Mouse (Mus musculus) midbrain, embryonic 10.5 days (tissue): ENCODE results near the gene Celf2. TPM values are rescaled to one million over a fixed set of nuclear protein-coding genes. Genes with fewer than 3 reads are reported as not detected.
A peak's percentile ranks its signal among the peaks of the same experiment; 100 is the strongest.

Experiments used
- DNase-seq: peaks from one replicate; pipeline ENCODE4 v3.0.0-alpha.2; 2017; ENCODE audit warnings: low spot score
- H3K27ac ChIP-seq: fragments of 300-500 bp; sonication (generic); replicated peaks from 2 replicates; pipeline ENCODE4 v1.5.1; 2016; ENCODE audit warnings: mild to moderate bottlenecking
- H3K27me3 ChIP-seq: fragments of 300-500 bp; sonication (generic); 2 replicates; pipeline ENCODE4 v1.6.1; 2016; ENCODE audit warnings: low read depth, mild to moderate bottlenecking; ENCODE audit not compliant: poor library complexity, severe bottlenecking
- H3K36me3 ChIP-seq: fragments of 300-500 bp; sonication (generic); 2 replicates; pipeline ENCODE4 v1.6.1; 2016; ENCODE audit warnings: mild to moderate bottlenecking, moderate library complexity
- H3K4me1 ChIP-seq: fragments of 300-500 bp; sonication (generic); 2 replicates; pipeline ENCODE4 v1.6.1; 2016
- H3K4me3 ChIP-seq: fragments of 300-500 bp; sonication (generic); 2 replicates; pipeline ENCODE4 v1.5.1; 2016; ENCODE audit warnings: mild to moderate bottlenecking, moderate library complexity
- H3K9me3 ChIP-seq: fragments of 300-500 bp; sonication (generic); replicated peaks from 2 replicates; pipeline ENCODE4 v1.6.1; 2016; ENCODE audit warnings: mild to moderate bottlenecking
- WGBS: fragments of 180-500 bp; shearing (Covaris S2); methylation state at CpG from one replicate; pipeline ENCODE4 v1.1.7; 2016; 5-methylcytosine and 5-hydroxymethylcytosine counted together
- polyA plus RNA-seq: library from polyadenylated mRNA; unstranded; fragments of >200 nt; fragmentation: Nextera tagmentation; extraction: Ambion mirVana; gene quantifications from 2 replicates; pipeline ENCODE4 v1.2.1, GENCODE M21; 2016

Gene Celf2
- polyA plus RNA-seq, 1 experiment from 2014 or later = 63.6 TPM

DNA sequence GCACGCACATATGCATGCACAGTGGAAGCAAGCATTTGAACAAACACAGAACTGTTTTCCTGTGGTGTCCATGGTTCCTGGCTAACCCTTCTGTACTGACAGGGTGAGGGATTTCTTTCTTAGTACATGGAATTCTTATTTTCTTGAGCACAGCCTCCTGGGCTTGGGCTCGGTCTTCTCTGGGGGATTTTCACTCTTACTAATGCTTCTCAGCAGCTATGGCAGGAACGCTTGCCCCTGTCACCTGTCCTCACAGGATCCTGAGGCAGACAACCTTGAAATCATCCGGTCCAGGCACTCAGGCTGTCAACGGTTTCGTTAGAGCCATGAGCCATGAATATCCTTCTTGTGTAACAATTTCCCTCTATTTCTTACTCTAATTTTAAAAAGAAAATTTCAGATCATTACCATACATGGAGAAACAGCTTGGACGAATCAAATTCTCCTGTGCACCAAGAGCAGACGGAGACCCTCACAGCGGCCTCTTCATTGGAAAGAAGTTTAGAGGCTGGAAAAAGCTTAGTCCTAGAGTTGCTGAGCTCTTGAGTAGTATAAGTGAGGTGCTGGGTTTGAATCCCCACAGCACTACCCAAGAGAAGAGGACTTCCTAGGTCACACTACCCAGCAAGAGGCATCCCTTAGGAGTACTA lies 426.9 kb downstream of the Celf2 start:
- 79% methylated on average over 9 of the region's 9 CpGs for WGBS
- no peaks in the 10 kb centered on the region for H3K36me3 ChIP-seq
- DNase-seq = no peak
- no peak overlapping the region for H3K4me3 ChIP-seq
- H3K4me1 ChIP-seq = peaks cover 29% of the 10 kb centered on the region
- H3K27me3 ChIP-seq = peaks cover 11% of the 10 kb centered on the region; the same call in 1 of the 2 replicates
- peak overlapping the region; percentile 88; the same call in 1 of the 2 replicates for H3K27ac ChIP-seq
- peaks cover 2% of the 10 kb centered on the region; the same call in 1 of the 2 replicates for H3K9me3 ChIP-seq

DNA sequence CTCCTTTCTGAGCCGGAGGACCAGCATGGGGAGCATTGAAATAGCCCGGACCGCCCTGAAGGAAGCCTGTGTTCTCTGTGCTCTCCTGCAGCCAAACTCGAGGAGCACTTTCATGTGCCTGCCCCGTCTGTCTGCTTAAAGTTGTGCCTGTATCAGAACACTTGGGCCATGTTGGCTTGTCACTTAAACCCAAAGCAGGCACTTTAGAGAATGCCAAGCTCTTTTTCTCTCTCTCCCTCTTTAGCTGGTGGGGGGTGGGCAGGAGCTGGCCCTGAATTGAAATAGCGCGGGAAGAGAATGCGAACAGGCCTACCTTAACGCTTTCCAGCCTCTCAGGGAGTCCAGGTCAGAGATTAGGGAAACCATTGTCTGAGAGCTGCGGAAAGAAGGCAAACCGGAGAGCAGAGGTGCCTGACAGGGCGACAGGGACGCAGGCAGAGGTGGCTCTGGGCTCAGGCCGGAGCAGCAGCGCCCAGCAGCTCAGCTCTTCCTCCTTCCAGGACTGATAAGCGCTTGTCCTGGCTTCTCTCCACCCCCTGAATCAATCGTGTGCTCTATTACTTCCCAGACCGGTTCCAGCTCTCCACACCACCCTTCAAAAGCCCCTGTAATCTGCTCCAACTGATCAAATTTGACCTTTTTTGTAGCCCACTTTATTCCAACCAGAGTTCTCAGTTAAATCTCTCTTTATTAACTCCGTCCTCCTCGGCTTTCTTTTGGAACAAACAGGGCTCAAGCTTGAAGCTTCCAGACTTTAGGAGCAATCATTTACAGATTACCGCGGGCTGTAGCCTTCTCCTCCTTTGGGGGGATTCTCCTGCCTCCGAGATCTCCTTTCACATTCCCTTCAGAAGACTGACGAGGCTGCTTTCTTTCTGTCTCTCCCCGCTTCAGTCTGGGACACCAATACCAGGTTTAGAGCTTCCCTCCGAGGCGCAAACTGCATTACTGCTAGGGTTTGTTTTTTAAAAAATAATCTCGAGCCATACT lies 428.3 kb downstream of the Celf2 start:
- H3K4me1 ChIP-seq = peaks cover 29% of the 10 kb centered on the region
- peaks cover 14% of the 10 kb centered on the region for H3K9me3 ChIP-seq
- H3K27ac ChIP-seq = peak overlapping the region; percentile 88
- H3K4me3 ChIP-seq = peak overlapping the region; percentile 43
- H3K36me3 ChIP-seq = peaks cover 6% of the 10 kb centered on the region
- peak; percentile 56 for DNase-seq
- peaks cover 11% of the 10 kb centered on the region; the same call in 1 of the 2 replicates for H3K27me3 ChIP-seq
- WGBS = 5% methylated on average over 28 of the region's 28 CpGs

DNA sequence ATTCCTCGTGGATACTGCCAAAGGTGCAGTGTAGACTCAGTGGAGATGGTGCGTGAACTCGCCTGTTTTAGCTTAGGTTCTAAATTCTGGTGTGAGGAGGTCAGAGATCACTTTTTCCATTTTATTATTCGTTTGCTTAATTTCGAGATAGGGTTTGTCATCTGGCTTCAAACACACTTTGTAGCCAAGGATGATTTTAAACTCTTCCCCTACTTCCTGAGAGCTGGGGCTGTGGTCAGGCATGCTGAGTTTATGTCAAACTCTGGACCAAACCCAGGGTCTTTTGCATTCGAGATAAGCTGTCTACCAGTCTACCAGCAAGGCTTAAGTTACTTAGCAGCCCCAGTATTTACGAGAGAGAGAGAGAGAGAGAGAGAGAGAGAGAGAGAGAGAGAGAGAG lies 429.3 kb downstream of the Celf2 start:
- H3K27ac ChIP-seq = no peak overlapping the region; the same call in 1 of the 2 replicates
- peak overlapping the region; percentile 43; the same call in 1 of the 2 replicates for H3K4me3 ChIP-seq
- H3K27me3 ChIP-seq = peaks cover 11% of the 10 kb centered on the region; the same call in 1 of the 2 replicates
- H3K36me3 ChIP-seq = peaks cover 10% of the 10 kb centered on the region
- peaks cover 29% of the 10 kb centered on the region for H3K4me1 ChIP-seq
- no peak for DNase-seq
- H3K9me3 ChIP-seq = peaks cover 21% of the 10 kb centered on the region
- WGBS = 74% methylated on average over 7 of the region's 7 CpGs

DNA sequence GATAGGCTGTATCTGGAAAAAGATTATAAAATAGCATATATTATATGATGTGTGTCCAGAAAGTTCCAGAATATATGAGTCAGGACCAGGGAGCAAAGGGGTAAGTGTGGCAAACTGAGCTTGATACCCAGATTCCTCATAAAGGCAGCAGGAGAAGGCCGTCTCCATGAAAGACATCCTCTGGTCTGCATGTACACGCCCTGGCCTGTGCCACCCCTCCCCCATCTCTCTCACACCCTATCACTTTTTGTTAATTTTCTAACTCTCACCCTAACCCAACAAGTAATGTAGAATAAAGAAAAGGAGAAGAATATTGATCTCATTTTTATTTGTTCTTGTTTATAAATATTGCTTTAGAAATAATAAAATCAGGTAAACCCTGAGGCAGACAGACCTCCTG lies 430.0 kb downstream of the Celf2 start:
- H3K4me1 ChIP-seq = peaks cover 29% of the 10 kb centered on the region
- no peak for DNase-seq
- peaks cover 21% of the 10 kb centered on the region for H3K9me3 ChIP-seq
- H3K27me3 ChIP-seq = peaks cover 11% of the 10 kb centered on the region; the same call in 1 of the 2 replicates
- no peak overlapping the region for H3K4me3 ChIP-seq
- 84% methylated on average over 2 of the region's 2 CpGs for WGBS
- H3K36me3 ChIP-seq = peaks cover 10% of the 10 kb centered on the region
- no peak overlapping the region for H3K27ac ChIP-seq

DNA sequence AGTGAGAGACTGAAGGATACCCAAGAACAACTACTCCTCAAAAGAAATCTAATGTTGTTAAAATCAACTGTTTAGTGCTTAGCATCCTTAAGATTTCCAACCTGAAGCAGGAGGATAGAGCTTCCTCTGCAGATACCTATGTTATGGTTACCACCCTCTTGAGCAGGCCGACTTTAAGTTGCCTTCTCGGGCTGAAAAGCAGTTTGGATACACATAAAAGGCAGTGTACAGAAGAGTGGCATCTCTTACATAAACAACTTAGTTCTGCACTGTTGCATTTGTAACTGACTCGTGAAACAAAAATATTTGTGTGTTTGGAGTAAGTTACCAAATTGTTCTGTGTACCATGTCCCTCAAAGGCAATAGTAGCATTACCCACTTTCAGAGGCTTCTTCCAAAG lies 435.6 kb downstream of the Celf2 start:
- H3K27ac ChIP-seq = no peak overlapping the region
- H3K9me3 ChIP-seq = peaks cover 21% of the 10 kb centered on the region
- no peaks in the 10 kb centered on the region for H3K27me3 ChIP-seq
- no peaks in the 10 kb centered on the region for H3K4me1 ChIP-seq
- DNase-seq = no peak
- no peak overlapping the region for H3K4me3 ChIP-seq
- peaks cover 10% of the 10 kb centered on the region for H3K36me3 ChIP-seq
- WGBS = 83% methylated on average over 3 of the region's 3 CpGs

DNA sequence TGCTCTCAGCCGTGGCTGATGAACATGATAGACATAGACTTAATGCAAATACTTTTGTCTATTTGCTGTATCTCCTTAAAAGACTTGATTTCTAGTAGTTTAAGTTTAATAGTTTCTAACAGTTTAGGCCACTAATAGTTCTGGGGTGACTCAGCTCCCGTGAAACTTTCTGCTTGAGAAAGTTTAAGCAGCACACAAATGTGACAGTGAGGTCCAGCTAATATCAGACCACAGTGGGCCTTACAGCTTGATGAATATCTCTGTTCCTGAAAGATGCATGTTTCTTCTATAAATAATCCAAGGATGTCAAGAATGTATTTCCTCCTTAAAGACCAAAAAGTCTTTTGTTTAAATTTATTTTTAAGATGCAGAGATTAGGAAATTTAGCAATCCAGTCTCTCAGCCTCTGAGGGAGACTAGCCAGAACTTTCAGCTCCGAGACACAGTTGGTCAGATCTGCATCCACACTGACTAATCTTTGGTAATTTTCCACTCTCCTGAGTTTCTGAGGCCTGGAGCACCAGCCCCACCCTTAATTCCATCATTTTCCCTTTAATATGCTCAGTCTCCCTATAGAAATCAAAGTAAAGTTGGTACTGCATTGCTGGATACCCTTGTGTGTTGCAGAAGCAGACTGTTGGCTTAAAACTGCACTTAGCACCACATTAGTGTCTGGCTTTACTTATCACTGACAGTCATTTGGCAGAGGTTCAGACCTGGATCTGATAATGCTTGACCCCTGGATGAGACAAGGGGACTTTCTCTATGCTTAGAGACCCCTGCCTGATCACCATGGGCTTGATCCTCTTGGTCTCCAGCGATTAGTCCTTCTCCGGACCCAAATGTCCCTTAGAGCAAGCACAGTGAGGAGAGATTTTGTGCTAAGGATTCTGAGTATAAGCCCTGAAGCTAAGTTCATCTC lies 436.8 kb downstream of the Celf2 start:
- H3K9me3 ChIP-seq = peaks cover 20% of the 10 kb centered on the region
- DNase-seq = no peak
- no peak overlapping the region for H3K27ac ChIP-seq
- WGBS = 85% methylated on average over 5 of the region's 5 CpGs
- peaks cover 10% of the 10 kb centered on the region for H3K36me3 ChIP-seq
- H3K27me3 ChIP-seq = no peaks in the 10 kb centered on the region
- H3K4me3 ChIP-seq = no peak overlapping the region
- no peaks in the 10 kb centered on the region for H3K4me1 ChIP-seq

DNA sequence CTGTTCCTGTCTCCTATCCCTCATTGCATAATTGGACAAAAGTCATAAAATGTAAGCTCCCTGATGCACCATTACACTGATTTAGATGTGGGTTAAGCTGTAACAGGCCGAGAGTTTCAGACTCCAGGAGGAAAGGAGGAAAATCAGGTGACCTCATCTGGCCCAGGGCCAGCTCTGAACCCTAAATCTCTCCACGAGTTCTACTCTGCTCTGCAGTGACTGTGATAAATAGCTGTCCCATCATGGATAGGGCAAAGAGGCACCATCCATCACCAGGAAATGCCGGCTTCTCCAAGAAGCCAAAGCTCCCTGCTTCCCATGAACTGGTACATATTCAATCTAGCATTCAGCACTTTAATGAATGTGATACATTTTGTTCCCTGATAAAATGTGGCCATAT lies 439.9 kb downstream of the Celf2 start:
- WGBS = 78% methylated on average over 3 of the region's 3 CpGs
- no peaks in the 10 kb centered on the region for H3K27me3 ChIP-seq
- H3K27ac ChIP-seq = no peak overlapping the region
- no peak overlapping the region for H3K4me3 ChIP-seq
- no peaks in the 10 kb centered on the region for H3K36me3 ChIP-seq
- no peak for DNase-seq
- peaks cover 4% of the 10 kb centered on the region for H3K4me1 ChIP-seq
- no peaks in the 10 kb centered on the region for H3K9me3 ChIP-seq

DNA sequence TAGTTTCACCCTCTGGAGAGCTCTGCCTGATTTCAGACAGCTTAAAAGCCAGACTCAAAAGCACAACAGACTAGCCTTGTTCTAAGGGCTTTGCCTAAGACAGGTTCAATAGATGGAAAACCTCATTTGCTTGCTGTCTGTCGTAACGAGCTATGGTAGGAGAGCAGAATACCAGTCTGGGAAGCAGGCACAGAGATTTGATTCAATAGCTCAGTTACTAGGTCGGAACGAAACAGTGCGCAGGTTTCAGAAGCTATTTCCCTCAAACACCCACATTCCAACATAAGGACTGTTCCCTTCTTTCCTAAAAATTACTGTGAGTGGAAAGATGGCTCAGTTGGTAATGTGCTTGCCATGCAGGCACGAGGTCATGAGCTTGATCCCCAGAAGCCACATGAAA lies 441.1 kb downstream of the Celf2 start:
- no peak overlapping the region for H3K4me3 ChIP-seq
- peaks cover 16% of the 10 kb centered on the region for H3K4me1 ChIP-seq
- no peak overlapping the region for H3K27ac ChIP-seq
- no peaks in the 10 kb centered on the region for H3K36me3 ChIP-seq
- no peaks in the 10 kb centered on the region for H3K27me3 ChIP-seq
- 90% methylated on average over 6 of the region's 6 CpGs for WGBS
- no peaks in the 10 kb centered on the region for H3K9me3 ChIP-seq
- no peak for DNase-seq

DNA sequence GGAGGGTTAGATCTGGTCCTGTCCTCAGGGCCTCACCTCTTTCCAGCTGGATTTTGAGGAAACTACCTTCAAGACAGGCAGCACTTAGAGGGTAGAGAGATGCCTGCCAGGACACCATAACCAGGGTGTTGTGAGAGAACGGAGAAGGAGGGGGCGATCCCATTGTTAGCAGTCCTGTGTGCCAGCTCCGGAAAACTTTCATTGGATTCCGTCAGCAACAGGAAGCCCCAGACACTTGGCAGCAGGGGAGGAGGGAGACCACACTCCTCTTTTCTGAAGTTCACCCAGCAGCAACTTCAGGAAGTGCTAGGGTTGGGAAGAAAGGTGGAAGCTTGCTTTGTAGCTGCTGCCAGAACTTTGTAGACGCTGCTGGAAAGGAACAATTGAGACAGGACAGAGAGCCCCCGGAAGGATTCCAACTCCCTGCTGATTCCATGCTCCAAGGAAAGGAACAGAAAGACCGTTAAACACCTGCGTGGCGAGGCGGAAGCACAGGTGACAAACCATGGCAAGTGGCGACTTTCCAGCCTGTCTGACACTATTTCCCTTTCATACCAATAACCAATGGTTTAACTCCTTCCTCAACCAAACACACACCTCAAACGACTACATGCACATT lies 445.7 kb downstream of the Celf2 start:
- H3K36me3 ChIP-seq = no peaks in the 10 kb centered on the region
- no peaks in the 10 kb centered on the region for H3K27me3 ChIP-seq
- peaks cover 25% of the 10 kb centered on the region for H3K4me1 ChIP-seq
- peak overlapping the region; percentile 84 for H3K27ac ChIP-seq
- H3K4me3 ChIP-seq = peak overlapping the region; percentile 26
- H3K9me3 ChIP-seq = no peaks in the 10 kb centered on the region
- WGBS = 18% methylated on average over 12 of the region's 12 CpGs
- DNase-seq = peak; percentile 26

DNA sequence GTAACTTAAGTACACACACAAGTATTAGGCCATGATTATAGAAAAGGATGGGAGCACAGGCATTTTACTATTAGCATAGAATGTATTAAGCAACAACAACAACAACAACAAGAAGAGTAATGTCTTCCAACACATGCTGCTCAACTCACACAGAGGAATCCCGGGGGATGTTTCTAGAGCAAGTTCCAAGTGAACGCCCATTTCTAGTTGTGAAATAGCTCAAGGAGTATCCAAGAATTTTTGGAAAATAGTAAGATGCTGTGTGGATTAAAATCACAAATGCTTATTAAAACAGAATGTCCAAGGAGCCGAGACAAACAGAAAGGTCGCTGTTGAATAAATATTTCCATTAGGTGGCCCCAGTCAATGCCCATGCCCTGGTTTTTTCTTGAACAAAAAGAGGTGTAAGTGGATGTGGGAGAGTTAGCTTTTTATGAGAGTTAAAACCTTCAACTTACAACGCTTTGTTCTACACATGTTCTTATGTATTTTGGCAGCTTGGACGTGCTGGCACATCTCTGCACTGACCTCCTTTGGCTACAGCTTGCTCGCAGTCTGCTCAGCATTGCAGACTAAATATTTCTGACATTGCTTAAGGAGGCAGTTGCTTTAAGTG lies 448.8 kb downstream of the Celf2 start:
- H3K4me1 ChIP-seq = peaks cover 36% of the 10 kb centered on the region

DNA sequence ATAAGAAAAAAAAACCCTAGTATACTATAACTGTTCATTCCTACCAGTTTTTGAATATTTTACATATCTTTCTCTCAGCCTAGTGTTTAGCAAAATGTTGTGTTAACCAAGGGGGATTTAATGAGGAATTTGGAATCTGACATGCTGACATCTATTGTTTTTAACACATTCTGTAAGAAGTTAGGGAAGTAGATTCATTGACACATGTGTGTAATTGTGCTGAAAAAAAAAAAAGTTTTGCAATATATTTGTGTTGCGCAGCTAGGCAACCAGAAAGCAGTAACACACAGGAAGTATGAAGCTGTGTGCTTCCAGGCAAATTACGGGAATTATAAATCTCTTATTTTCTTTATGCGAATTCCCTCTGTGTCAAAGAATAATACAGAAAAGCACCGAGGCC lies 453.0 kb downstream of the Celf2 start:
- 81% methylated on average over 4 of the region's 4 CpGs for WGBS
- no peaks in the 10 kb centered on the region for H3K9me3 ChIP-seq
- H3K36me3 ChIP-seq = no peaks in the 10 kb centered on the region
- H3K4me1 ChIP-seq = peaks cover 21% of the 10 kb centered on the region
- H3K27ac ChIP-seq = no peak overlapping the region
- H3K27me3 ChIP-seq = no peaks in the 10 kb centered on the region
- no peak overlapping the region for H3K4me3 ChIP-seq
- no peak for DNase-seq

More for the DNA sequence above, 448.8 kb downstream of the Celf2 start:
- DNase-seq = no peak
- H3K27me3 ChIP-seq = no peaks in the 10 kb centered on the region
- H3K27ac ChIP-seq = no peak overlapping the region
- no peak overlapping the region for H3K4me3 ChIP-seq
- WGBS = 89% methylated on average over 7 of the region's 7 CpGs
- no peaks in the 10 kb centered on the region for H3K36me3 ChIP-seq
- H3K9me3 ChIP-seq = no peaks in the 10 kb centered on the region
